Mouse (Mus musculus) CD4-positive, CD25-positive, alpha-beta regulatory T cell, adult 2 months (primary cell): ENCODE results near the gene Zfp93.

Source experiments
- DNase-seq: peaks from one replicate; pipeline ENCODE4 v3.0.0-alpha.2; 2012; ENCODE audit warnings: low read depth, low spot score

The Zfp93 gene

DNA sequence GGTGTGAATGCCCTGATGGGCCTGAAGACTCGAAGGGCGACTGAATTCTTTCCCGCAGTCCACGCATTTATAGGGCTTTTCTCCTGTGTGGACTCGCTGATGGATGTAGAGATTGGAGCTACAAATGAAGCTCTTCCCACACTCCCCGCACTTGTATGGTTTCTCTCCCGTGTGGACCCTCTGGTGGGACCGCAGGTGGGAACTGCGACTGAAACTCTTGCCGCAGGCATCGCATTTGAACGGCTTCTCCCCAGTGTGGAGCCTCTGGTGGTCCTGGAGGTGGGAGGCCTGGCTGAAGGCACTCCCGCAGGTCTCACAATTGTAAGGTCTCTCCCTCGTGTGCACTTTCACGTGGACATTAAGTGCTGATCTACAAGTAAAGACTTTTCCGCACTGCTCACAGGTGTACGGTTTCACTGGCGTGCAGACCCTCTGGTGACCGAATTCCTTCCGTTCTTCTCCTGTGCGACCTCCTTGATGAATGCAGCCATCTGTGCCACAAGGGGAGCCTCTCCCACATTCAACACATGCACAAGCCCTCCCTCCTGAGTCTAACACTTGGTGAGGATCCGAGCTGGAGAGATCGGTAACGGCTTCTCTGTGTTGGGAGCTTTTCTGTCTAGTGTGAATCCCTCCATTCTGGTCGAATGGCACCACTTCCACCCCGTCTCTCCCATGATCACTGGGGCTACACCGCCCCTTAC, 21.3 kb downstream of the Zfp93 start:
- no peak for DNase-seq

DNA sequence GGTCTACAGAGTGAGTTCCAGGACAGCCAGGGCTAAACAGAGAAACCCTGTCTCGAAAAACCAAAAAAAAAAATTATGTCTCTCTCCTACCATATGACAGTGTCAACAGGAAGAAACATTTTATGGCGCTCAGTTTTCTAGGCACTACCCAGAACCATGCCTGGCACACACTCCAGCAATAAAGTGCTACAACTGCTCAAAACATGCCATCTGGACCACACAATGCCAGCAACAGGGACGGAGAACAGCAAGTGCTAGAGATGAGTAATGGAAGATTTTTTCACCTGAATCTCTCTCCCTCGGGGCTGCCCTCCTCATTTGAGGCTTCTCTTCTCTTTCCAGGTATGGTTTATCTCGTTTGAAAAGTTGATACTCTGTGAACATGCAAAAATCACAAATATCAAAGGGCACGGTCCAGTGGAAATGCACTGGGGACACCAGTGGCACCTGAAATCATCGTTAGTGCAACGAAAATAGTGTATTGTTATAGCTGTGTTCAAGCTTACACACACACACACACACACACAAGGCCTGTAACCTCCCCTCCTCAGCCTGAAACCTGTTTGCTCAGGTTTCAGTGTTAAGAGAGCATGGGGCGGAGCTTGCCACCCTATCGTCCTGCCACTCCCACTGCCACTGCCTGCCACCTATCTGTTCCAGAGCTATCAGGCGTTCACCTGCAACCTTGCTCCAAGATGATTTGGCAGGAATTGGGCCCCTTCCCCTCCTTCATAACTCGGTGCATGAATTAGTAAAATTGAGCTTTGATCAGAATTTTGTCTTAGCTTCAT, 23.0 kb downstream of the Zfp93 start:
- DNase-seq: no peak

DNA sequence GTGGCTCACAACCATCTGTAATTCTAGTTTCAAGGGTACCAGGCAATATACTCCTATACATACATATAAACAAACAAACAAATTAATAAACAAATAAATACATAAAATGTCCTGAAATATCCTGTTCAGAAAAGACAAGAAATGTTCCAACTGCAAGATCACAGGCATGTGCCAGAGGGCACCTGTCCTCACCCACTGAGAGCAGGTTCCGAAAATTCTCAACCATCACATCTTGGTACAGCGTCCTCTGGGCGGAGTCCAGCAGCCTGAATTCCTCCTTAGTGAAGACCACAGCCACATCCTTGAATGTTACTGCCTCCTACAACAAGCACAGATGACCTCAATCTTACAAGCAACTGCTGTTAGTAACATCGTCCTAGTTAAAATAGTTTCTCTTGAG, 24.5 kb downstream of the Zfp93 start:
- DNase-seq: no peak

DNA sequence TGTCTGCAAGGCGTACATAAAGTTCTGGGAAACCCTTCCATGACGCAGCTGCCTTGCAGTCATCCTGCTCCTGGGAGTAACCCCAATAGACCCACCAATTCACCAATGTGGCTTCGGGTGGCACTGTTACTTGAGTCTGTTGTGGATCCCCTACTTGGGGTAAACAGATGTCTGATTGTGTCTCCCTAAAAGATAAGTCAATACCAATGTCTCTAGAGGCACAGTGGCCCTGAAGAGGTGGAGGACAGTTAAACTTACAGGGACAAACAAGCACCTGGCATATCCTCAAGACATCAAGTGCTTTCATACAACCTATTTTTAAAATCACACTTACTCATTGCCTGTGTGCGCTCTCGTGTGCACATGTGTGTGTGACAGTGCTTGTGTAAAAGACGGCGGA, 25.2 kb downstream of the Zfp93 start:
- DNase-seq: no peak

DNA sequence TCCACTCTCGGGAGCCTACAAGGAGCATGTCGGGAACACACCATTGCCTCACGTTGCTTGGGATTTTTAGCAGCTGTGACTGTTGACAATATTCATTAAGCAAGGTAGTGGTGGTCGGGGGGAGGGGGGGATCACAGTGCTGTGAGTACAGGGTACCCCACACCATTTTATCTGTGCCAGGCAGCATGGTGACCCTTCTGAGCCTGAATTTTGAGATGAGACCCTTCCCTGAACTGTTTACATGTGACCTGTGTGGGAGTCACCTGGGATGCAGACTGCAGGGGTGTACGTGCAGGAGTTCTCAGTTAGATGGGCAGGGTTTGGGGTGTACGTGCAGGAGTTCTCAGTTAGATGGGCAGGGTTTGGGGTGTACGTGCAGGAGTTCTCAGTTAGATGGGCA, 26.2 kb downstream of the Zfp93 start:
- DNase-seq: no peak

DNA sequence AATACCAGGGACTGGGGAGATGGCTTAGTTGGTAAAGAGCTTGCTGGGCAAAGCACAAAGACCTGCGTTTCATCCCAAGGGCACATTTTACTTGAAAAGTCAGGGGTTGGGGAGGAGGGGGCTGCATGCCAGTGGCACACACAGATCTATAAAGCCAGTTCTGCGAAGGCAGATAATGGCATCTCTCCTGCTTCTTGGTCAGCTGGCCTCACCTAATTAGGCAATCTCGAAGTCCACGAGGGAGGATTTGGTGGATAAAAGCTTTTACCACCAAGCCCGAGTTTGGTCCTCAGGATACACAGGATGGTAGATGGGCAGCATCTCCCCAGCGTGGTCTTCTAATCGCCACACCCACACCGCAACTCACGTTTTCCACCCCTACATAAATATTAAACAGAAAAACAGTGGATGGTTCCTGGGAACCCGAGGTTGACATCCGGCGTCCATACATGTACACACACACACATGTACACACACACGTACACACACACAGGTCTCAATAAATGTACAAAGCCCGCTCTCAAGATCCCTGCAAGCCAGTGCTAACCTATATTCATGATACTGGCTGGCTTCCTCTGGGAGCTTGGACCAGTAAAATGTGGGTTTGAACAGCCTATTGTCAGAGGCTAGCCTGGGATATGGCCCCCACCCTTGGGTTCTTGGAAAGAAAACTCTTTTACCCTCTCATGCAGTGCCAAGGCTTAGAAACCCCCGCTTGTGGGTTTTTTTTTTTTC, 27.3 kb downstream of the Zfp93 start:
- DNase-seq: no peak

DNA sequence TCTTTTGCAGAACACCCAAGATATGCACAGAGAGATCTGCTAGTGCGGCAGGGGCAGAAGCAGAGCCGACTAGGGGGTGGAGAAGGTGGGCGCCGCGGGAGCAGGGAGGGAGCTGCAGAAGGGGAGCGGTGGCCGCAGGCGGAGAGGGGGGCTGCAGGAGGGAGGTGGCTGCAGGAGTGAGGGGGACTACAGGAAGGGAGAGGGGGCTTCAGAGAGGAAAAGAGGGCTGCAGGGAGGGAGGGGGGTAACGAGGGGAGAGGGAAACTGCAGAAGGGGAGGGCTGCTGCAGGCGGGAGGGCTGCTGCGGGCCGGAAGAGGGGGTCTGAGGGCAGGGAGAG, 28.4 kb downstream of the Zfp93 start:
- no peak for DNase-seq

DNA sequence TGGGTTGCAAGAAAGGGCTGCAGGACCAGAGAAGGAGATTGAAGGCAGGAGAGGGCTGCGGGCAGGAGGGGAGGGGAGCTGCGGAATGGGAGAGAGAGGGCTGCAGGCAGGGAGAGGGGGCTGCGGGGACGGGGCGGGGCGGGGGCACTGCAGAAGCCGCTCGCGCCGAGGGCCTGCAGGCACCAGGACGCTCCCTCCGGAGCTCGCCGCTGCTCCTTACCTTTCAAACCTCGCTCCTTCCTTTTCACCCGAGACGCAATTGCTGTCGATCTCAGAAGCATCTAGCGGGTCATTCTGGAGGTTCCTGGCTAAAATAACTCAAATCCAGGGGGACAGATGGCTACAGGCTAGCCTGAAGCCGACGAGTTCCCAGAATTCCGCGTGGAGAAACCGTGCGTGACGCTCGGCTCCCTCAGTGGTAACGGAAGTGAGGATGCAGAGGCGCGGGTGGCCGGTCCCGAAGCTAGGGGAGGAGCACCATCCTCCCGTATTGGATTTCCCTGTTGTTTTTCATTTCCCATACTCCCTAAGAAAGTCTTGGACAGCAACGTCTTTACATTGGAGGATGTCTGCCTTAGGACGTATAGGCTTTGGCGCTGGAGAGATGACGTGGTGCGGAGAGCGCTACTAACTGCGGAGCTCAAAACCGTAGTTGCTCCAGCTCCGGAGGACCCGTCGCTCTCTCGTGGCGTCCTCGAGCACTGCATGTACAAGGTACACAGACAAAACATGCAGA, 28.9 kb downstream of the Zfp93 start:
- DNase-seq: peak; percentile 87

DNA sequence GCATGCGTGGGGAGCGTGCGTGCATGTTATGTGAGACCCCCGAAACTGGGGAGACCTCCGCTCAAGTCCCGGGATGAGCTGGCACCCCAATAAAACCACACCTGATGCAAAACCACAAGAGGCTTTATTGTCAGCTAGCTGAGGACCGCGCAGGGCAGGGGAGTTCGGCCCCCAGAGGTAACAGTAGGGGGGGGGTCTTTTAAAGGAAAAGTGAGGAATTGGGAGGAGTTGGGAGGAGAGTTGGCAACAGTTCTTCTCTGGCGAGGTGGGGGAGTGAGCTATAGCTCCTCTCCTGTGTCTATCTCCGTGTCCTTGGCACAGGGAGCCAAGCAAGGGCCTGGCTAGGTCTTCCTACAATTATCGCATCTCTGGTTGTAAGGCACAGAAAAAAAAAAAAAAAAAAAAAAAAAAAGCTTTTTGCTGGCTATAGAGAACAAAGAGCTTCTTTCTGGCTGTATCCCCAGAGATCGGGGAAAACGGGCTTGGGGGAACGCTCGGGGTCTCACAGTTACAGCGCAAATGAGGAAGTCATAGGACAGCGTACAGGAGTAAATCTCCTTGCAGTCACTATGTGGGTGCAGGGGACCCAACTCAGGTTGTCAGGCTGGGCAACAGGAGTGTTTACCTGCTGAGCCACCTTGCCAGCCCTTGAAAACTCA, 29.7 kb downstream of the Zfp93 start:
- DNase-seq: no peak

DNA sequence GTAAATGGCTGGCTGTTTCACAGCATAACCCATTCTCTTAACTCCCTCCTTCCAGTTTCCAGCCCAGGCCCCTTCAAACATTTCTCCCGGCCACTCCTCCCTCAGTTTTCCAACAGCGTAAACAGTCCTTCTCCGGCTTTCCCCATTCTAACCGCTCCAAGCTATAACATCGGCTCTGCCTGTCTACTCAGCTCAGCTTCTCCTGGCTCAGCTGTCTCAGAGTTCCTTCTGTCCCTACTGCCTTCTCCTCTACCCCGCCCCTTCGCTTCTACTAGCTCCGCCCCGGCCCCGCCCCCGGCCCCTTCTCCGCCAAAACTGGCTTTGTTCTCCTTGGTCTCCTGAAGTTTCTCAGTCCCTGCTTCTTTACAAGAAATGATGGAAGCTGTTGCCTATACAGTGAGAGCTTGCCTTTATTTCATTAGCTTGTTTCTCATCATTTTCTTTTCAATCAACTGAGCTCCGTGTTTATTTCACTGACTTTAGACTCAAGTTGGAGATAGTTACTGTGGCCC, 30.6 kb downstream of the Zfp93 start, which contains the start of gene Zfp61:
Zfp61 (minus strand) TSS at position 462 of the 512 bp plus-strand sequence.
- DNase-seq: peak; percentile 63

DNA sequence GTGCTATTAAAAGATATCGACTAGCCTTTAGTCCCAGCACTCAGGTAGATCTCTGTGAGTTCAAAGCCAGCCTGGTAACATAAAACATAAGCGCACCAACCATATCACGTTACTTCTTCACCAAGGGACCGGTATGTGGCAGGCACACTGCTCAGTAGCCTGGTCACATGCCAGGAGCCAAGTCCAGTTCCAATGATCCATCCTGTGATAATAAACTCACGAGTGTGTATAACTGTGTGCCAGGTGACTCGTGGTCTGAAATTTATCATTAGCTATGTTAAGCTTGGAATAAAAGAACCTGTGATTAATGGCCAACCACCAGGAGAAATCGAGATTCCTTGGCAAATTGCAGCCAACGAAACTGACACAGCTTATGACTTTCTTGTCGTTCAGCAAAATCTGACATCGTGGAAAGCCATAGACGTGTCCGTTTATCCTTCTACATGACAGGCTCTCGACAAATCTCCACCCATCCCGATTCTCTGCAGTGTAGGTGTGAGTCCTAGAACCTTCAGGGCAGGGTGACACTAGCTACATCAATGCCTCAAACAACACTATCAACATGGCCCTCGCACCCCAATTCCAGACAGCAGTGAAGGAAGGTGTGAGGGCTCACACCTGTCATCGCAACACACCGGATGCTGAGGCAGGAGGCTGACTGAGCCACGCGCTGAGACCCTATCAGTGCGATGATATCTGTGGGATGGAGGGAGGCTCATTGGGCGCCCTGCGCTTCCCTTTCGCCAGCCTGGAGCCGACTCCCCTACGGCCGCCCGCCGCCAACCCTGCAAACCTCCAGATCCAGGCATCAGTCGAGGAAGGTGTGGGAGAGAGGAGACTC, 45.7 kb downstream of the Zfp93 start:
- DNase-seq: no peak

DNA sequence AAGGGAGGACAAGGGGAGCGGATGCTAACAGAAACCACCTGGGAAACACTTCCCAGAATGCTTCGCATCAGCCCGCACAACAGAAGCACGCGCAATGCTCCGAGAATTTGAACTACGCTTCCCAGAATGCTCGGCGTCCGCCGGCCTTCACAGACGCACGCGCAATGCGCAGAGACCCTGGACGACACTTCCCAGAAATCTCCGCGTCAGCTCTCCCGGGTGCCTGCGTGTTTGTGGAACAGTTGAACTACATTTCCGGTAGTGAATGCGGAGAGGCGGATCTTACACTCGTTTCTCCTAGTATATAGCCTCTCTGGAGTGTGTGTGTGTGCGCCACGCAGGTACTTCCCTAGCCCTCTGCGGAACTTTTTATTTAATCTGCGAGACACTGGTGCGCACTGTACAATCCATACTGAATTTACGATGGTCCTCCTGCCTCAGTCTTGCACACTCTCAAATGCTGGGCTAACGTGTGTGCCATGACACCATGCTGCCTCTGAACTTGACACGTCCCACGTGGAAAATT, 46.4 kb downstream of the Zfp93 start, which contains the start of gene Zfp94:
Zfp94 (minus strand) TSS at position 100 of the 526 bp plus-strand sequence.
- peak; percentile 94 for DNase-seq

DNA sequence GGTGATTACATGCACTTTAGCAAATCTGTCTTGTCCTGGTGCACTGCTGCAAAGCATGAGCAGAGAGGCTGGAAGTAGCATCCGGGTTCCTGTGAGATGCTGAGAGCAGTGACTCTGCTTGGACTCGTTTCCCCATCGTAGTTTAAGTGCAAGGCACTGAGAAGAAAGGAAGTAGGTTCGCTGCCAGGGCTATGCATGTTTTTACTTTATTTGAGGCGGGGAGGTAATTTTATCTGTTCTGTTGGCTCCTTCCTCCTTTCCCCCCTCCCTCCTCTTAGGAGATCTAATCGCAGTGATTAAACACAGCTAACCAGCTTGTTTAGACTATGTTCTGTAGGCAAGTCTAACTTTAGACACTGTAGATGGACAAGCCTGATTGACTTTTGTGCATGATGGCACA, 48.7 kb downstream of the Zfp93 start:
- peak; percentile 22 for DNase-seq

DNA sequence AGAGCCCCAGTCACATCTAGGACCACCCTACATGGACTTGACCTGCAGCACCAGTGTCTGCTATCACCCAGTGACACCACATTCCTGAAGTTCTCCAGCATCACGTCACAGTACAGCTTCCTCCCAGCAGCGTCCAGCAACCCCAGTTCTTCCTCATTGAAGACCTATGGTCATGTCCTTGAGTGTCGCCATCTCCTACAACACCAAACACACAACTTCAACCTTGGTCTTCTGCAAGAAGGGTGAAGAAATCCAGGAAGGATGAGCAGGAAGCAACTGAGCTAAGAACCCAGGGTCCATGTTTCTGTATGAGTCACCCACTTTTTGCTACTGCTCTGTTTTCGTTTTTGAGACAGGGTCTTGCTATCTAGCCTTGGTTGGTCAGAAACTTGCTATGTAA, 52.4 kb downstream of the Zfp93 start:
- DNase-seq: no peak

DNA sequence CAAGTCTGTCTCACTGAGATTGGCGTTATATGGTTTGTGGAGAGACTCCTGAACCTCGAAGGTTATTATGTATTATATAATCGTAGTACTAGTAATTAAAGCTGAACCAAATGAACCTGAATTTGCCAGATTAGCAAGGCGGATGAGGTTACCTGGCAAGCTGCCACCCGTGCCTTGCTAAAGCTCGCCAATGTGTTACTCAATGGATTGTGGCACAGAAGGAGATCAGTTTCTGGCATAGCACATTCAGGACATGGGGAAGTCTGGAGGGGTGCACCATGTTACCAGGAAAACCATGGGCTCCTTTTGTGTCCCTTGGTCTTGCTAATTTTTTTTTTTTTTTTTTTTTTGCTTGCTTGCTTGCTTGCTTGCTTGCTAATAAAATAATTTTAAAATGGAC, 55.0 kb downstream of the Zfp93 start:
- DNase-seq: no peak

DNA sequence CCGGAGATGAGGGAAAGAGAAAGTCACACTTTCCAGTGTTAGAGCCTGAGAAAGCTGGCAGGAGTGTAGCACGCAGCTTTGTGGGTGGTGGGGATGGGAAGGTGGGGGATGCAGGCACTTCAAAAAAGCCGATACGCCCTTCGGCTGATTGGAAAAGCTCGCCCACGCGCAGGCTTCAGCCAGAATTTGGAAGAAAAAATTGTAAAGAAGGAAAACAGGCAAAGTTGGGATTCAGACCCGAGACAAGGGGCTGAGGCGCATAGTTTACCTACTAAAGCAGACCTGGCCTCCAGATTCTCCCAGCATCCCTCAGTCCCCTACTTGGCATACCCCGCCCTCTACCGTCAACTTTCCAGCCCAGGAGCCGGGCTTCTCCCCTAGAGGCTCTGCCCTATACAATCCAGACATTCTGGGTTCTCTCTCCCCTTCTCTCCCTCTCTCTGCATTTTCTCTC, 55.5 kb downstream of the Zfp93 start:
- no peak for DNase-seq

DNA sequence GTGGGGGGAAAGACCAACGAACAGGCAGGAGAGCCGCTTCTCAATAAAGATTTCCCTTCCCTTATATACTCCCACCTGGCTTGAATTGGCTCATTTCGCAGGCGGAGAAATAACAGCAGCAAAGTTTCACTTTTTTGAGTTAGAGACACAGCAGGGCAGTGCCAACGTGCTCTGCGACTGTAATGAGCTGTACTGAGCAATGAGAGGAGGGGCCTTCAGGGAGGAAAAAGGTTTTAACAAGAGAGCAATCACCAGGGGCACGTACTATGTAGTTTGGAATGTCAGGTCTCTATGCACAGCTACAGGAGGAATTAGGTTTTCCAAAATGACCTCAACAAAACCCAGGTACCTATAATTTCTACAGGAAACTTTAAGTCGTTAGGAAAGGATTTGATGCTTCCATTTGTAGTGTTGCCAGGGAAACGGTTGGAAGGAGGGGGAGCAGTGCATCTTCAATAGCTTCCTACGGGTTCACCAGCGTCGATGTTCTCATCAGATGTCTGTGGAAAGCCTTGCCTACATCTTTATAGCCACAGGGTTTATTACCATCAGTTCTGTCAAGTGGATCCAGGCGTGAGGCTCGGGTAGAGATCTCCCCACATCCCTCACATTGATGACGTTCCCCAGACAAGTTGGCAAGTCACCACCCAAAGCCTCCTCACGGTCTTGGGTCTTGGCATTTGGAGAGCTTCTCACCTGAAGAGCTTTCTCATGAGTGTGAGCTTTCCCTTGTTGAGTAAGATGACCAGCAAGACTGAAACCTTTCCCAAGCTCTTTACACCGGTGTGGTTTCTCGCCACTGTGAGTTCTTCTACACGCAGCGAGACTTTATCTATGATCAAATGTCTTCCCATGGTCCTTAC, 56.3 kb downstream of the Zfp93 start:
- DNase-seq: no peak
